Mouse (Mus musculus) stomach, postnatal 0 days (tissue): ENCODE measurements at regions not wholly inside any gene's neighbourhood (a gene's known extent, or its start where the extent isn't known, plus 50 kb on each side); places are given as distances from the start of the nearest gene placed in this dataset.

ENCODE experiments used
- ATAC-seq: fragments of 200-750 bp; cut with Nextera tagmentation; 2 replicates; pipeline ENCODE4 v1.8.0; 2017; ENCODE audit not compliant: low FRiP score, low TSS enrichment
- DNase-seq: peaks from one replicate; pipeline ENCODE4 v3.0.0-alpha.2; 2016; ENCODE audit warnings: low spot score
- H3K27ac ChIP-seq: fragments of 300-500 bp; sonication (generic); replicated peaks from 2 replicates; pipeline ENCODE4 v1.5.1; 2014; ENCODE audit warnings: mild to moderate bottlenecking, control low read depth
- H3K27me3 ChIP-seq: fragments of 300-500 bp; sonication (generic); 2 replicates; pipeline ENCODE4 v1.6.1; 2014; ENCODE audit warnings: low read length; ENCODE audit not compliant: control insufficient read depth, insufficient read depth
- H3K36me3 ChIP-seq: fragments of 300-500 bp; sonication (generic); 2 replicates; pipeline ENCODE4 v1.6.1; 2014; ENCODE audit warnings: low read length, mixed read lengths; ENCODE audit not compliant: control insufficient read depth, insufficient read depth
- H3K4me1 ChIP-seq: fragments of 300-500 bp; sonication (generic); replicated peaks from 2 replicates; pipeline ENCODE4 v1.6.1; 2014; ENCODE audit warnings: antibody characterized with exemption; ENCODE audit not compliant: control insufficient read depth, insufficient read depth
- H3K4me2 ChIP-seq: fragments of 300-500 bp; sonication (generic); replicated peaks from 2 replicates; pipeline ENCODE4 v1.6.1; 2014; ENCODE audit warnings: low read depth, mild to moderate bottlenecking, control low read depth, moderate library complexity
- H3K4me3 ChIP-seq: fragments of 300-500 bp; sonication (generic); 2 replicates; pipeline ENCODE4 v1.5.1; 2014; ENCODE audit warnings: low read depth, low read length, control low read depth
- H3K9ac ChIP-seq: fragments of 300-500 bp; sonication (generic); 2 replicates; pipeline ENCODE4 v1.6.1; 2014; ENCODE audit warnings: mild to moderate bottlenecking, low read length, control low read depth, mixed read lengths
- H3K9me3 ChIP-seq: fragments of 300-500 bp; sonication (generic); 2 replicates; pipeline ENCODE4 v1.6.1; 2016; ENCODE audit warnings: low read length; ENCODE audit not compliant: control insufficient read depth
- CTCF ChIP-seq: IDR thresholded peaks from 2 replicates; pipeline ENCODE4 v1.5.1; 2016; ENCODE audit warnings: antibody characterized with exemption, low read depth, mild to moderate bottlenecking, moderate library complexity
- EP300 ChIP-seq: optimal IDR thresholded peaks from 2 replicates; pipeline ENCODE3; 2016; ENCODE audit warnings: antibody characterized with exemption
- WGBS: fragments of 180-500 bp; shearing (Covaris S2); extraction: QIAGEN DNeasy Blood & Tissue Kit; methylation state at CpG from one replicate; pipeline ENCODE4 v1.1.7; 2014; 5-methylcytosine and 5-hydroxymethylcytosine counted together

GRCm38 (mm10) chr9:23050751-23051150 lies 172.1 kb upstream of the Bmper start:
- Histone ChIP-seq H3K27ac (no peak overlapping the region), H3K9ac (no peak overlapping the region), H3K4me2 (no peak overlapping the region), H3K4me3 (no peak overlapping the region), H3K9me3 (no peaks in the 10 kb centered on the region), H3K36me3 (no peaks in the 10 kb centered on the region), H3K27me3 (no peaks in the 10 kb centered on the region), H3K4me1 (no peaks in the 10 kb centered on the region)
- DNase-seq = no peak
- WGBS = 60% methylated on average over 2 of the region's 2 CpGs
- TF ChIP-seq CTCF (no peak), EP300 (no peak)
- ATAC-seq = no peak

DNA sequence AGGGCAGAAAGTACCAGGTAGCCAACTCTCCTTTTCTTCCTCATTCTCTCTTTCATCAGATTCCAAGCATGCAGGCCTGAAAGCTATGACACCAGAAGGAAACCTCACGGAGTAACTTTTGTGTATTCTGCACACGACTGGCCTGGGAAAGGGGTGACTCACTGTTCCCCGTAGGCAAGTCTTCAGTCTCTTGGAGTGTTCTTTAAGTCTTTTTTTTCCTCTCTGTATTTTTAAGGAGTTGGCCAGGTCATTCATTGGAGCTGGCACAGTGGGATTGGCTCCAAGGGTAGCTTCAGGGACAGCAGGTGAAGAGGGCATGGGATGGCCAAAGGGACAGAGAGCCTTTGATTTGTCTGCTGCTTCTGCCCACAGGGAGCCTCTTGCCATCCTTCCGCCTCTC lies 163.3 kb upstream of the Bmper start:
- TF ChIP-seq EP300 (no peak), CTCF (no peak)
- Histone ChIP-seq H3K4me1 (no peaks in the 10 kb centered on the region), H3K27me3 (no peaks in the 10 kb centered on the region)

GRCm38 (mm10) chr9:23060526-23060925 lies 162.3 kb upstream of the Bmper start:
- no peak overlapping the region for H3K27ac ChIP-seq

More for the DNA sequence above, 163.3 kb upstream of the Bmper start:
- 37% methylated on average over 4 of the region's 4 CpGs for WGBS
- Histone ChIP-seq H3K27ac (no peak overlapping the region), H3K4me2 (no peak overlapping the region), H3K4me3 (no peak overlapping the region), H3K9me3 (no peaks in the 10 kb centered on the region), H3K9ac (no peak overlapping the region), H3K36me3 (no peaks in the 10 kb centered on the region)
- DNase-seq (no peak), ATAC-seq (no peak)

DNA sequence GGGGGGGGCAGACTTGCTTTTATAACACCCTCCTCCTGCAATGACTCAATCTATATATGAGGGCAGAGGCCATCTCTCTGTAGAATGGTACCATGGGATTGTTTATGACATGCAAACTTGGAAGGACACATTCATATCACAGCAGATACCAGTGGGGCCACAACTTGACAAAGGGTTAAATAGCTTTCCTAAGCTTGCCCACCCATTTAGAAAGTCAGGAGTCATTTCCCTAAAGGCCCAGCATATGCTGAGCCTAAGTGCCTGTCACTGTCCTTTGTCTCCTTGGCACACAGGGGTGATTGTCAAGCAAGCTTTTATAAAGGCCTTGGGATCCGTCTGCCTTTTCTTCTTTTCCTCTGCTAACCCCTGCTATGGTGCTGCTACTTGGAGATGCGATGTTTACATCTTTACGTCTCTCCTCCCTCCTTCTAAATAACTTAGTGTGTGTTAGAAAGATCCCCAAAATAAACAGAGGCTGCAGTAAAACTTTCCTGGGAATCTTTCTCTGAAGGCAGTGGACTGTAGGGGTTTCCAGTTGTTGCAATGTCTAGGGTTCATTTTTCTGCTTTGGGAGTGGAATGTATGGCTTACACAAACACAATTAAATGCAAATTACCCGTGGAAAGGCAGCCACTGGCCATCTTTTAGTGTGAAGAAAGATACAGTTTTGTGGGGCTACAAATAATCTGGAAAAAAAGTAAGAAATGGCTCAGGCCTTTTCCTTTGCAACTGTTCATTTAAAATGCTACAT lies 161.5 kb upstream of the Bmper start:
- Histone ChIP-seq H3K4me2 (no peak overlapping the region), H3K9me3 (no peaks in the 10 kb centered on the region), H3K9ac (no peak overlapping the region), H3K27me3 (no peaks in the 10 kb centered on the region), H3K36me3 (no peaks in the 10 kb centered on the region), H3K4me3 (no peak overlapping the region), H3K4me1 (no peaks in the 10 kb centered on the region), H3K27ac (no peak overlapping the region)
- WGBS = 30% methylated on average over 4 of the region's 4 CpGs
- ATAC-seq = no peak
- TF ChIP-seq CTCF (no peak), EP300 (no peak)
- no peak for DNase-seq

More at GRCm38 (mm10) chr9:23060526-23060925, 162.3 kb upstream of the Bmper start:
- TF ChIP-seq EP300 = no peak
- TF ChIP-seq CTCF = no peak
- ATAC-seq = no peak
- Histone ChIP-seq H3K4me2 (no peak overlapping the region), H3K4me3 (no peak overlapping the region), H3K4me1 (no peaks in the 10 kb centered on the region), H3K9ac (no peak overlapping the region), H3K27me3 (no peaks in the 10 kb centered on the region), H3K36me3 (no peaks in the 10 kb centered on the region), H3K9me3 (no peaks in the 10 kb centered on the region)
- no peak for DNase-seq

DNA sequence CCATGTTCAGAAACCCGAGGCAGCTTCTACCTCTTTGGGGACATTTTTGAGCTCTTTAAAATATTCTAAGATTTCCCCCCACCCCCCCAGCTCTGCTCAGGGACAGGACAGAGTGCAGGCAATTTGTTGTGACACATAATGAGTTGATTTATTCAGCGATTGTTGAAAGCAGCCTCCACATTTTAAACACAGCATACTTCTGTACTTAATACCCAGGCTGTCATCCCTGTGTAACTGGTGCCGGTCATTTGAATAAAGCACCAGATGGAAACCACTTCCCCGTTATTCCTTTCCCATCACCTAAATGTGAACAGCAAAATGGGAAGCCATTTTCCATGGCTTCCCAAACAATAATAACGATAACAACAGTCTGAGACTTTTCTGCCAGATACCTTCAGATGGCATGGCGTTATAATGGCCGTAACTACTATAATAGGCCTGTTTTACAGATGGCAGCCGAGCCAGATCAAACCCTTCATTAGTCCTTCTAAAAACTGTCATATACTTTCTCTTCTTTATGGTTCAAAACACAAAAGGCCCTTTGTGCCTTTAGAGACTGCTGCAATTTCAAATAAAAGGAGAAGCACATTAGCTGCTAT lies 160.7 kb upstream of the Bmper start:
- no peak overlapping the region for H3K4me3 ChIP-seq
- no peak overlapping the region for H3K27ac ChIP-seq
- ATAC-seq (no peak), DNase-seq (no peak)
- 62% methylated on average over 8 of the region's 8 CpGs for WGBS
- no peaks in the 10 kb centered on the region for H3K9me3 ChIP-seq
- H3K9ac ChIP-seq = no peak overlapping the region
- no peaks in the 10 kb centered on the region for H3K4me1 ChIP-seq
- TF ChIP-seq CTCF (no peak), EP300 (no peak)
- H3K36me3 ChIP-seq = no peaks in the 10 kb centered on the region
- no peak overlapping the region for H3K4me2 ChIP-seq
- H3K27me3 ChIP-seq = no peaks in the 10 kb centered on the region
